Mouse (Mus musculus) limb, embryonic 15.5 days (tissue): ENCODE measurements around the gene Slc24a3. TPM values are rescaled to one million over a fixed set of nuclear protein-coding genes. Genes with fewer than 3 reads are reported as not detected.

ENCODE experiments used
- ATAC-seq: fragments of 200-750 bp; cut with Nextera tagmentation; 2 replicates; pipeline ENCODE4 v1.8.0; 2017; ENCODE audit warnings: low read depth, moderate TSS enrichment; ENCODE audit not compliant: insufficient number of reproducible peaks, low FRiP score, low TSS enrichment
- H3K27ac ChIP-seq: fragments of 300-500 bp; sonication (generic); 2 replicates; pipeline ENCODE4 v1.5.1; 2015; ENCODE audit warnings: moderate library complexity, mild to moderate bottlenecking, inconsistent platforms
- H3K27me3 ChIP-seq: fragments of 300-500 bp; sonication (generic); 2 replicates; pipeline ENCODE4 v1.6.1; 2015; ENCODE audit warnings: inconsistent platforms
- H3K36me3 ChIP-seq: fragments of 300-500 bp; sonication (generic); 2 replicates; pipeline ENCODE4 v1.6.1; 2015; ENCODE audit warnings: inconsistent platforms
- H3K4me1 ChIP-seq: fragments of 300-500 bp; sonication (generic); 2 replicates; pipeline ENCODE4 v1.6.1; 2015; ENCODE audit warnings: inconsistent platforms
- H3K4me2 ChIP-seq: fragments of 300-500 bp; sonication (generic); 2 replicates; pipeline ENCODE4 v1.6.1; 2015; ENCODE audit warnings: mild to moderate bottlenecking, inconsistent platforms
- H3K4me3 ChIP-seq: fragments of 300-500 bp; sonication (generic); 2 replicates; pipeline ENCODE4 v1.5.1; 2015; ENCODE audit warnings: mild to moderate bottlenecking, inconsistent platforms
- H3K9ac ChIP-seq: fragments of 300-500 bp; sonication (generic); 2 replicates; pipeline ENCODE4 v1.6.1; 2015; ENCODE audit warnings: inconsistent platforms
- H3K9me3 ChIP-seq: fragments of 300-500 bp; sonication (generic); 2 replicates; pipeline ENCODE4 v1.6.1; 2016; ENCODE audit warnings: inconsistent platforms
- WGBS: fragments of 180-500 bp; shearing (Covaris S2); methylation state at CpG from one replicate; pipeline ENCODE4 v1.1.7; 2015; 5-methylcytosine and 5-hydroxymethylcytosine counted together
- polyA plus RNA-seq: library from polyadenylated mRNA; unstranded; fragments of >200 nt; fragmentation: Nextera tagmentation; extraction: Ambion mirVana; gene quantifications from 2 replicates; pipeline ENCODE4 v1.2.1, GENCODE M21; 2015

The Slc24a3 gene
- polyA plus RNA-seq, 1 experiment from 2014 or later, result 2.7 TPM

- Histone ChIP-seq H3K27ac (peak overlapping the region; percentile 74), H3K4me3 (no peak overlapping the region), H3K27me3 (no peaks in the 10 kb centered on the region), H3K9ac (no peak overlapping the region), H3K36me3 (no peaks in the 10 kb centered on the region), H3K9me3 (no peaks in the 10 kb centered on the region), H3K4me1 (peaks cover 11% of the 10 kb centered on the region), H3K4me2 (peak overlapping the region; percentile 19; the same call in 1 of the 2 replicates)
- 46% methylated on average over 13 of the region's 13 CpGs for WGBS
- peak; percentile 76 for ATAC-seq
Observed at GRCm38 (mm10) chr2:145382908-145383770, 215.6 kb downstream of the Slc24a3 start.

- 92% methylated on average over 2 of the region's 2 CpGs for WGBS
- Histone ChIP-seq H3K4me1 (peaks cover 11% of the 10 kb centered on the region), H3K9me3 (no peaks in the 10 kb centered on the region), H3K4me3 (no peak overlapping the region), H3K36me3 (no peaks in the 10 kb centered on the region), H3K4me2 (no peak overlapping the region), H3K9ac (no peak overlapping the region), H3K27ac (no peak overlapping the region), H3K27me3 (no peaks in the 10 kb centered on the region)
- no peak for ATAC-seq
Observed at GRCm38 (mm10) chr2:145384221-145384620, 216.7 kb downstream of the Slc24a3 start.

- Histone ChIP-seq H3K9me3 (no peaks in the 10 kb centered on the region), H3K36me3 (no peaks in the 10 kb centered on the region), H3K4me2 (no peak overlapping the region), H3K27ac (no peak overlapping the region), H3K4me1 (peaks cover 11% of the 10 kb centered on the region), H3K27me3 (no peaks in the 10 kb centered on the region), H3K4me3 (no peak overlapping the region), H3K9ac (no peak overlapping the region)
- 81% methylated on average over 3 of the region's 3 CpGs for WGBS
- no peak for ATAC-seq
Observed at GRCm38 (mm10) chr2:145385220-145385619, 217.7 kb downstream of the Slc24a3 start.

DNA sequence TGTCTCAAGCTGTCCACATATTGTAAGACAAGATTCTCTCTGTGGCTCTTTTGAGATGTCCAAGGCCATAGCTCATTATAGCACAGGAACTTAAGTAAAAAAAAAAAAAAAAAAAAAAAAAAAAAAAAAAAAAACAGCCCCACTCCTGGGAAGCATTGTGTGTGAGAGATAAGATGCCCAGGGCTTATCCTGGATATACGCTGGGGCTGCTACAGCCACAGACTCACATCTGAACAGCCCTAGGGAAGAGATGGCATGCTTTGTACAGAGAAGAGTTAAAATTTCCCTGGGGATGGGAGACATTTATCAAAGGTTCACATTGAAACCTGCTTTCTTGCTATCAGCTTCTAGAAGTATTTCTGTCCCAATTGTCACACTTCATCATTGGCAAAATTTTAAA, 218.2 kb downstream of the Slc24a3 start:
- H3K36me3 ChIP-seq, result no peaks in the 10 kb centered on the region
- no peaks in the 10 kb centered on the region for H3K9me3 ChIP-seq
- WGBS, result 67% methylated on average over 1 of the region's 1 CpGs

DNA sequence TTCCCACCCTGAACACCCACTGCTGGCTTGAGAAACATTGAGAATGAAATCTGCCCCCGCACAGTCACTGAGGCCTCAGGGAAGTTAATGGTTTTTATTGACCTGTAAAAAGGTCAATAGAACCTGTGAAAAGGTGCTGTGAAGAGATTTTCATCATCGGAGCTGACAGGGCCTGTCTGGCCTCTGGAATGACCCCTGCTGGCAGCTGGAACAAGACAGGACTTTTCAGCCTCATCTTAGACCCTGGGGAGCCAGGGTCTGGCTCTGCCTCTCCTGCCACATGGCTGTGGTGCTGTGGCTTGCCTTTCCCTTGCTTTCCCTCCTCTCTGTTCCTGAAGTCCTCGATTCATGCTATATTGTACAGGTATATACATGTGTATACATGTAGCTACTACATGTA, 228.2 kb downstream of the Slc24a3 start:
- ATAC-seq, result no peak
- H3K27me3 ChIP-seq, result no peaks in the 10 kb centered on the region
- H3K4me3 ChIP-seq, result no peak overlapping the region
- no peak overlapping the region for H3K9ac ChIP-seq
- H3K27ac ChIP-seq, result no peak overlapping the region
- H3K9me3 ChIP-seq, result no peaks in the 10 kb centered on the region
- no peaks in the 10 kb centered on the region for H3K36me3 ChIP-seq
- peaks cover 5% of the 10 kb centered on the region; the same call in 1 of the 2 replicates for H3K4me1 ChIP-seq
- no peak overlapping the region for H3K4me2 ChIP-seq
- WGBS, result 25% methylated on average over 3 of the region's 3 CpGs

More for the DNA sequence above, 218.2 kb downstream of the Slc24a3 start:
- no peak for ATAC-seq
- H3K4me1 ChIP-seq, result peaks cover 11% of the 10 kb centered on the region
- H3K4me3 ChIP-seq, result no peak overlapping the region
- no peaks in the 10 kb centered on the region for H3K27me3 ChIP-seq
- H3K27ac ChIP-seq, result no peak overlapping the region
- no peak overlapping the region for H3K9ac ChIP-seq
- H3K4me2 ChIP-seq, result no peak overlapping the region

DNA sequence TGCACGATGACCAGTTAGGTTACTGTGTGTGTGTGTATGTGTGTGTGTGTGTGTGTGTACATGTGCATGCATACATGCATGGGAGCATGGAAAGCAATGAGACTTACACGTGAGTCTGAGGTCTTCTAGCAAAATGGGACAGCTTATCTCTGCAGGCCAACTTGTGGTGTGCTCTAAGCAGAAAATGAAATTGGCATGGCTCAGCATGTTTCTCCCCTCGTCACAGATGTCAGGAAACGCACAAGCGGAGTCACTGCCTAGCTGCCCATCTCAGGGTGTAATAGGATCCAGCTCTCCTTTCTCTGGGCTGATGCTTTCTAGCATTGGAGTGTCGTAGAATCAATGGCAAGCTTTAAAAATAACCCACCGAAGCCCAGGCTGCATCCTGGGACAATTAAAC, 229.0 kb downstream of the Slc24a3 start:
- 26% methylated on average over 7 of the region's 7 CpGs for WGBS
- Histone ChIP-seq H3K27me3 (no peaks in the 10 kb centered on the region), H3K27ac (no peak overlapping the region), H3K4me2 (no peak overlapping the region), H3K4me1 (peaks cover 5% of the 10 kb centered on the region; the same call in 1 of the 2 replicates), H3K36me3 (no peaks in the 10 kb centered on the region), H3K4me3 (no peak overlapping the region), H3K9ac (no peak overlapping the region), H3K9me3 (no peaks in the 10 kb centered on the region)
- no peak for ATAC-seq

GRCm38 (mm10) chr2:145397456-145398206, 230.1 kb downstream of the Slc24a3 start:
- ATAC-seq, result no peak
- no peak overlapping the region for H3K4me3 ChIP-seq
- 39% methylated on average over 10 of the region's 10 CpGs for WGBS
- H3K27ac ChIP-seq, result no peak overlapping the region
- no peaks in the 10 kb centered on the region for H3K27me3 ChIP-seq
- H3K4me1 ChIP-seq, result peaks cover 5% of the 10 kb centered on the region; the same call in 1 of the 2 replicates
- H3K9ac ChIP-seq, result no peak overlapping the region
- no peaks in the 10 kb centered on the region for H3K9me3 ChIP-seq
- no peaks in the 10 kb centered on the region for H3K36me3 ChIP-seq
- no peak overlapping the region for H3K4me2 ChIP-seq

- ATAC-seq, result no peak
- 62% methylated on average over 6 of the region's 6 CpGs for WGBS
Observed at GRCm38 (mm10) chr2:145401240-145401805, 233.8 kb downstream of the Slc24a3 start.

DNA sequence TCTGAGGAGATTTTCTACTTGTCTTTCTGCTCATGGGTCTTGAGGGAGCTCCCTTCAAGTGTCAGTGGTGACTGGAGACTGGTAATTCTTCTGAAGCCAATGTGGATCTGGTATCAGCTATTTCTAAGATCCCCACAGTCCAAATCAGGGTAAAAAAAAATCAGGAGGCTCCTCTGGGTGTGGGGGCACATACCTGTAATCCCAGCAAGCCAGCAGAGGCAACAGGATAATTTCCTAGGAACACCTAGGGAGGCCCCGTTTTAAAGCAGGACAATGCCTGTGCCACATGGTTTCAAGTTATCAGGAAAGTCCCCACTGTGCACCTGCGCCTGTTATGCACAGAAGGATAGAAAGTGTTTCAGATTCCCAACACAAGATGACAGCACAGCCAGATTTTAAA, 234.4 kb downstream of the Slc24a3 start:
- H3K36me3 ChIP-seq, result no peaks in the 10 kb centered on the region

More at GRCm38 (mm10) chr2:145401240-145401805, 233.8 kb downstream of the Slc24a3 start:
- H3K27me3 ChIP-seq, result no peaks in the 10 kb centered on the region
- no peak overlapping the region for H3K4me2 ChIP-seq
- no peaks in the 10 kb centered on the region for H3K9me3 ChIP-seq
- H3K36me3 ChIP-seq, result no peaks in the 10 kb centered on the region
- H3K4me3 ChIP-seq, result no peak overlapping the region
- no peak overlapping the region for H3K9ac ChIP-seq
- peaks cover 5% of the 10 kb centered on the region; the same call in 1 of the 2 replicates for H3K4me1 ChIP-seq
- H3K27ac ChIP-seq, result no peak overlapping the region

GRCm38 (mm10) chr2:145404818-145405531, 237.4 kb downstream of the Slc24a3 start:
- H3K36me3 ChIP-seq, result no peaks in the 10 kb centered on the region
- H3K27ac ChIP-seq, result no peak overlapping the region
- WGBS, result 58% methylated on average over 11 of the region's 11 CpGs
- H3K9ac ChIP-seq, result no peak overlapping the region
- no peaks in the 10 kb centered on the region for H3K27me3 ChIP-seq
- H3K4me1 ChIP-seq, result no peaks in the 10 kb centered on the region
- H3K4me3 ChIP-seq, result no peak overlapping the region
- no peaks in the 10 kb centered on the region for H3K9me3 ChIP-seq
- no peak overlapping the region for H3K4me2 ChIP-seq
- no peak for ATAC-seq

More for the DNA sequence above, 234.4 kb downstream of the Slc24a3 start:
- Histone ChIP-seq H3K4me1 (no peaks in the 10 kb centered on the region; the same call in 1 of the 2 replicates), H3K9ac (no peak overlapping the region), H3K27me3 (no peaks in the 10 kb centered on the region), H3K4me3 (no peak overlapping the region), H3K27ac (no peak overlapping the region), H3K4me2 (no peak overlapping the region), H3K9me3 (no peaks in the 10 kb centered on the region)
- no peak for ATAC-seq
- WGBS, result 79% methylated on average over 2 of the region's 2 CpGs

DNA sequence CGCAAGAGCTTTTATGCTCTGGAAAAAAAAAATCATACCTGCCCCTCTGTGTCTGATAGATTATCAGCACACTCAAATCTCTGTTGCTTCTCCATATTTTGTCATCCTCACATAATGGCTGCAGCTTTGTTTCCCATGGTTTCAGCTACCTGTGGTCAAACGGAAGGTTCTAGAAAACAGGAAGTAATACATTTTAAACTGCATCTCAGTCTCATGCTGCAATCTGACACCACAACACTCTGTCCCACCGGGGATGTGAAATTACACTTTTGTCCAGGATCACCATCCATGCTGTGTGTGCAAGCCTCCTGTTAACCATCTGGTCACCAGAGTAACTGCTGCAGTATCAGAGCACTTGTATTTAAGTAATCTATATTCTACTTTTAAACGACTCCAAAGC, 238.2 kb downstream of the Slc24a3 start:
- Histone ChIP-seq H3K27ac (no peak overlapping the region), H3K36me3 (no peaks in the 10 kb centered on the region), H3K4me3 (no peak overlapping the region), H3K4me2 (no peak overlapping the region), H3K4me1 (no peaks in the 10 kb centered on the region), H3K9ac (no peak overlapping the region), H3K9me3 (no peaks in the 10 kb centered on the region), H3K27me3 (no peaks in the 10 kb centered on the region)
- 31% methylated on average over 4 of the region's 4 CpGs for WGBS
- no peak for ATAC-seq
